Mouse (Mus musculus): ENCODE measurements around the gene Dnali1. TPM values are rescaled to one million over a fixed set of nuclear protein-coding genes. Genes with fewer than 3 reads are reported as not detected.

Dnali1 gene
- polyA plus RNA-seq, 1 experiment from 2014 or later, result not detected

DNA sequence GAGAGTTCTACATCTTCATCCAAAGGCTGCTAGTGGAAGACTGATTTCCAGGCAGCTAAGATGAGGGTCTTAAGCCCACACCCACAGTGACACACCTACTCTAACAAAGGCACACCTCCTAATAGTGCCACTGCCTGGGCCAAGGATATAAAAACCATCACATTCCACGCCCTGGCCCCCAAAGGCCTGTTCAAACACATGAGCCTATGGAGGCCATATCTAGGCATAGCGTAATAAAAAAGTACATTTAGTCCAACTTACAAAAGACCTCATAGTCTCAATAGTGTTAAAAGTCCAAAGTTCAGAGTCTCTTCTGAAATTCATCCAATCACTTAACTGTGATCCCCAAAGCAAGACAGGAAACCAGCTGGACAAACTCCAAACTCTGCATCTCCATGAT is 13.2 kb upstream of the Dnali1 start:
- ATAC-seq (ENCODE audit: low FRiP score, low read depth), result no peak
- no peak overlapping the region for H3K9ac ChIP-seq
- H3K4me3 ChIP-seq, result no peak overlapping the region
- no peak overlapping the region for H3K4me2 ChIP-seq (replicated peaks)
- 95% methylated on average over 2 of the region's 2 CpGs for WGBS
- H3K27ac ChIP-seq, result no peak overlapping the region
- H3K36me3 ChIP-seq, result peaks cover 47% of the 10 kb centered on the region
- no peaks in the 10 kb centered on the region for H3K4me1 ChIP-seq
- no peaks in the 10 kb centered on the region for H3K9me3 ChIP-seq
- H3K27me3 ChIP-seq, result no peaks in the 10 kb centered on the region

DNA sequence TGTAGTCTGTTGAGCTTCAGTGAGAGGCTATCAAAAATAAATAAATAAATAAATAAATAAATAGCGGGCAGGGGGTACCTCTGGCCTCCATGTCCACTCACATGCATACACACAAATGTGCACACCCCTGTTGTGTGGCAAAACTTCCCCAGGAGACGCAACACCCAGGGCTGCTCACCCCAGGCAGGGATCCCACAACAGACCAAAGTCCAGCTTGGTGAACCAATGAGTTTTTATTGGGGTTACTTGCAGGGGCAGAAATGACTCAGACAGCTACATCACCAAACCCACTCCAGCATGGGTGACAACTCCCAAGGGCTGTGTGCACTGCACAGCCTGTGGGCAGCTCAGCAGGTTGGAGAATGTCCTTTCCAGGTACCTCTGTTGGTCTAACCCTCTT is 12.2 kb upstream of the Dnali1 start:
- Histone ChIP-seq H3K9ac (no peak overlapping the region), H3K4me3 (no peak overlapping the region), H3K9me3 (no peaks in the 10 kb centered on the region), H3K4me2 (replicated peaks) (no peak overlapping the region), H3K4me1 (no peaks in the 10 kb centered on the region), H3K27ac (no peak overlapping the region), H3K27me3 (no peaks in the 10 kb centered on the region), H3K36me3 (peaks cover 57% of the 10 kb centered on the region)
- no peak for ATAC-seq (ENCODE audit: low FRiP score, low read depth)
- WGBS, result 83% methylated on average over 2 of the region's 2 CpGs

- Histone ChIP-seq H3K27ac (no peak within 1 kb of the TSS; the same call in 1 of the 2 replicates), H3K9ac (peak within 1 kb of the TSS; percentile 94), H3K36me3 (peaks cover 36% of the 10 kb centered on the region), H3K9me3 (no peaks in the 10 kb centered on the region), H3K4me2 (replicated peaks) (peak within 1 kb of the TSS; percentile 87), H3K4me3 (peak within 1 kb of the TSS; percentile 92), H3K27me3 (peaks cover 15% of the 10 kb centered on the region), H3K4me1 (peaks cover 12% of the 10 kb centered on the region)
- peak; percentile 91 for ATAC-seq (ENCODE audit: low FRiP score, low read depth)
- under 1% methylated on average over 78 of the region's 78 CpGs for WGBS
Observed at GRCm38 (mm10) chr4:125066490-125067370, 1.2 kb upstream of the Dnali1 start, which contains the start of gene Snip1. Gene Snip1, plus strand, starts transcription at chr4:125066672.

- Histone ChIP-seq H3K27ac (no peak overlapping the region), H3K4me2 (replicated peaks) (no peak overlapping the region), H3K9me3 (no peaks in the 10 kb centered on the region), H3K4me3 (no peak overlapping the region), H3K27me3 (peaks cover 15% of the 10 kb centered on the region), H3K4me1 (peaks cover 12% of the 10 kb centered on the region), H3K9ac (no peak overlapping the region), H3K36me3 (peaks cover 7% of the 10 kb centered on the region)
- 74% methylated on average over 8 of the region's 8 CpGs for WGBS
- no peak for ATAC-seq (ENCODE audit: low FRiP score, low read depth)
Observed at GRCm38 (mm10) chr4:125063829-125064228, 1.7 kb downstream of the Dnali1 start.

DNA sequence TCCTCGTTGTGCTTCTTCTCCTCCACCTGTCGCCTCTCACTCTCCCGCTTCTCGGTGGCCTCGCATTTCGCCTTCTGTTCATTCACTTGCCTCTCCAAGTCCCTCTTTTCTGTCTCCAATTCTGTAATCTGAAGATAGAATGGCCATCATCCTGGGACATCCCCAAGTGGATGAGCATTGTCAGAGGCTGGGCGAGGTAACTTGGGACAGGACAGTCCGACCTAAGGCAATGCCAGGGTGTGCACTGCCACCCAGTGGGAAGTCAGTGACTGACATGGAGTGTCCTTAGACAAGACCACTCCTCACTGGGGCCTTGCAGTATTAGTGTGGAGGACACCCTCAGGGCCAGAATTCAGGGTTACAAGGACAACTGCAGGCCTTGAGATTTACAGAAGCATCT is 6.5 kb downstream of the Dnali1 start:
- Histone ChIP-seq H3K4me3 (no peak overlapping the region), H3K36me3 (peaks cover 24% of the 10 kb centered on the region), H3K9ac (no peak overlapping the region), H3K9me3 (no peaks in the 10 kb centered on the region), H3K4me1 (peaks cover 24% of the 10 kb centered on the region), H3K27me3 (peaks cover 7% of the 10 kb centered on the region), H3K4me2 (replicated peaks) (peak overlapping the region; percentile 45), H3K27ac (no peak overlapping the region)
- ATAC-seq (ENCODE audit: low FRiP score, low read depth), result peak; percentile 68; the same call in 1 of the 2 replicates
- WGBS, result 4% methylated on average over 8 of the region's 8 CpGs

DNA sequence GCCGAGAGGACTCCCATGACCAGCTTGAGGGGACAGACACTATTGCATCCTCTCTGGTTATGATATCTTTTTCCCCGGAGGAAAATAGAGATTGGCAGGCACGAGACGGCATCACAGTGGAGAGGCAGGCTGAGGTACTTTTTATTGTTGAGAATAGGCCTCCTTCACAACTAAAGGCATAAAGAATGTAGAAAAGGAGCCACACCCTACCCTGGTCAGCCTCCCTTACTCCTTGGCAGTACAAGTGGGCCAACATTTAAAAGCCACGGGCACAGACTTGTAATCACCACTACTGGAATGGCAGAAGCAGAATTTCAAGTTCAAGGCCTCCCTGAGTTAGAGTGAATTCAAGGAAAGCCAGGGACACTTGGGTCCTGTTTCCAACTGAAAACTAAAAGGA is 7.5 kb downstream of the Dnali1 start:
- 0 out of 2 replicates have a peak overlapping the region, but pooled peaks have one; percentile 15 for H3K9ac ChIP-seq
- H3K27me3 ChIP-seq, result no peaks in the 10 kb centered on the region
- peaks cover 24% of the 10 kb centered on the region for H3K4me1 ChIP-seq
- H3K4me2 ChIP-seq (replicated peaks), result no peak overlapping the region
- no peak overlapping the region for H3K4me3 ChIP-seq
- H3K27ac ChIP-seq, result no peak overlapping the region
- H3K36me3 ChIP-seq, result peaks cover 34% of the 10 kb centered on the region
- ATAC-seq (ENCODE audit: low FRiP score, low read depth), result no peak
- H3K9me3 ChIP-seq, result no peaks in the 10 kb centered on the region
- WGBS, result 50% methylated on average over 5 of the region's 5 CpGs

DNA sequence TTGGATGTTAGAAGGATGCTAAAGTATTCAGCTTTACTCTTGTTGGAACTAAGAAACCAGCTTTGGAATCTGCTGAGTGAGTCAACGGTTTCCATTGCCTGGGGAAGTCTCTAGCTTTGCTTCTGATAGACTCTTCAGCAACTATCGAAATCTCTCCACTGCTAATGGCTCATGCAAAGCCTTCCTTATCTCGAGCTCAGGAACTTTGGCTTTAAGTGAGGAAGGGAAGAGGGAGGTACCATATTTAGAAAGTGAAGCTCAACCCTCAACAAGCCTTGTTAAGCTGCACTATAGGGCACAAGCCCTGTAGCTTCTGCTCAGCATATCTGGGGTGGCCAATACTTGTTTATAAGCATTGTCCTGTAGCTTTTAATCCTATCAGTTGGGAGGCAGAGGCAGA is 8.2 kb downstream of the Dnali1 start:
- H3K4me1 ChIP-seq, result peaks cover 24% of the 10 kb centered on the region
- no peaks in the 10 kb centered on the region for H3K9me3 ChIP-seq
- H3K4me3 ChIP-seq, result no peak overlapping the region
- H3K9ac ChIP-seq, result no peak overlapping the region
- ATAC-seq (ENCODE audit: low FRiP score, low read depth), result no peak
- no peak overlapping the region for H3K4me2 ChIP-seq (replicated peaks)
- 35% methylated on average over 3 of the region's 3 CpGs for WGBS
- peaks cover 40% of the 10 kb centered on the region for H3K36me3 ChIP-seq
- no peak overlapping the region; the same call in 1 of the 2 replicates for H3K27ac ChIP-seq
- H3K27me3 ChIP-seq, result no peaks in the 10 kb centered on the region

DNA sequence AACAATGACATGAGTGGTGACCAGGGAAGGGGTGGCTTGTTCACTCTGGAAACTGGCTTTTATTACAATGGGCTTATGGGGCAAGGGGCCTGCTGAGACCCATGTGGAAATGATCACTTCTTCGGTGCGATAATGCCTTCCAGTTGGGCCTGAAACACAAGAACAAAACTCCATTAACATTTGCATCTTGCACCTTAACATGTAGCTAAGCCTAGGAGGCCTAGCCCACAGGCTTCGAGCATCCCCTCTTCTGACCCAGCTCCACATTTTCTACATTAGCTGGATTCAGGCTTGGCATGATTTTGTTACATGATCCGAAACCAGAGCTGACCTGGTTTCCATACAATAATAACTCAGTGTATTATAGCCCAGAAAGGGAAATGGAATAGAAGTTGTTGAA is 9.0 kb downstream of the Dnali1 start:
- no peak overlapping the region; the same call in 1 of the 2 replicates for H3K27ac ChIP-seq
- H3K4me1 ChIP-seq, result peaks cover 24% of the 10 kb centered on the region
- no peaks in the 10 kb centered on the region for H3K9me3 ChIP-seq
- H3K36me3 ChIP-seq, result peaks cover 48% of the 10 kb centered on the region
- no peak overlapping the region for H3K4me3 ChIP-seq
- no peak for ATAC-seq (ENCODE audit: low FRiP score, low read depth)
- H3K4me2 ChIP-seq (replicated peaks), result no peak overlapping the region
- WGBS, result 21% methylated on average over 4 of the region's 4 CpGs
- no peak overlapping the region; the same call in 1 of the 2 replicates for H3K9ac ChIP-seq
- no peaks in the 10 kb centered on the region for H3K27me3 ChIP-seq

GRCm38 (mm10) chr4:125055385-125055784 is 10.1 kb downstream of the Dnali1 start:
- Histone ChIP-seq H3K4me2 (replicated peaks) (no peak overlapping the region), H3K27ac (no peak overlapping the region), H3K4me3 (no peak overlapping the region), H3K9me3 (no peaks in the 10 kb centered on the region), H3K9ac (no peak overlapping the region), H3K27me3 (no peaks in the 10 kb centered on the region), H3K36me3 (peaks cover 58% of the 10 kb centered on the region), H3K4me1 (peaks cover 24% of the 10 kb centered on the region)
- no peak for ATAC-seq (ENCODE audit: low FRiP score, low read depth)
- 85% methylated on average over 9 of the region's 9 CpGs for WGBS

DNA sequence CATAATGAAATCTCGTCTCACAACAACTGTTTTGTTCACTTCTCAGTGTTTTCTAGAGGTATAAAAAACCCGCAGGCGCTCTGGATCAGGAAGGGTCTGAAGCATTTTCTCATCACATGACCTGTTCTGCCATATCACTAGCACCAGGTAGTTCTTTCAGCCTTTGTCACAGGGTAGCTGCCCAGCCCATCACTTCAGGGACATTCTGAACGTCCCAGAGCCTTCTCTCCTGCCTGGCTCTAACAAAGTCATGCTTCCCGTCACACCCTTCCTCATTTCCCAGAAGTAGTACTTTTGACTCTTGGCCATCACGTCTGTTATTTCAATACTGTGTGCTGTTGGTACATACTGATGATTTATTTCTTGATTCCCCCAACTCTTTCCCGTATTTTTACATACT is 21.0 kb downstream of the Dnali1 start:
- no peak overlapping the region for H3K9ac ChIP-seq
- H3K27me3 ChIP-seq, result no peaks in the 10 kb centered on the region
- H3K9me3 ChIP-seq, result no peaks in the 10 kb centered on the region
- no peak overlapping the region for H3K4me2 ChIP-seq (replicated peaks)
- H3K27ac ChIP-seq, result no peak overlapping the region
- no peak overlapping the region for H3K4me3 ChIP-seq
- WGBS, result 84% methylated on average over 7 of the region's 7 CpGs
- ATAC-seq (ENCODE audit: low FRiP score, low read depth), result no peak
- H3K4me1 ChIP-seq, result no peaks in the 10 kb centered on the region
- H3K36me3 ChIP-seq, result peaks cover 96% of the 10 kb centered on the region

DNA sequence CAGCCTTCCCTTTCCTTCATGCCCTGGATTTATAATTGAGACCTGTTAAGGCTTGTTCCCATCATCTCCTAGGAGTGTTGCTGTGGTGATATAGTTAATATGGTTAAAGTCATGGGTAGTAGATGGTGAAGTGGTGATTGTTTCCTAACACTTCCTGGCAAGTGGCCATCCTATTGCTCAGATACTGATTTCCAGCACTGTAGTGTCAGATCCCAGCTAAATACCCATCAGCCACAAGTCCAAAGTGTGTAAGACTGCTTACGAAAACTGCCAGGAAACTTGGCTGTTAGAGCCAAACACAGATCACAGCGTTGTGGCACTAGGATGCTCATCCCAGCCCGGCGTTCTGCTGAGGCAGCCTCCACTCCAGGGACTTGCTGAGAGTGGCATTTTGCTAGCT is 31.2 kb downstream of the Dnali1 start:
- no peaks in the 10 kb centered on the region for H3K9me3 ChIP-seq
- no peak overlapping the region for H3K4me2 ChIP-seq (replicated peaks)
- no peaks in the 10 kb centered on the region for H3K27me3 ChIP-seq
- no peak overlapping the region for H3K9ac ChIP-seq
- ATAC-seq (ENCODE audit: low FRiP score, low read depth), result no peak
- no peak overlapping the region for H3K4me3 ChIP-seq
- H3K36me3 ChIP-seq, result peaks cover 48% of the 10 kb centered on the region
- H3K4me1 ChIP-seq, result peaks cover 12% of the 10 kb centered on the region
- WGBS, result 91% methylated on average over 4 of the region's 4 CpGs
- no peak overlapping the region for H3K27ac ChIP-seq

GRCm38 (mm10) chr4:125029891-125030614 is 35.5 kb downstream of the Dnali1 start:
- no peaks in the 10 kb centered on the region for H3K9me3 ChIP-seq

More at GRCm38 (mm10) chr4:125029891-125030614, 35.5 kb downstream of the Dnali1 start:
- under 1% methylated on average over 50 of the region's 50 CpGs for WGBS
- Histone ChIP-seq H3K4me2 (replicated peaks) (peak overlapping the region; percentile 96), H3K36me3 (peaks cover 14% of the 10 kb centered on the region), H3K9ac (peak overlapping the region; percentile 93), H3K27ac (no peak overlapping the region), H3K4me3 (peak overlapping the region; percentile 98), H3K27me3 (peaks cover 30% of the 10 kb centered on the region), H3K4me1 (peaks cover 12% of the 10 kb centered on the region)
- ATAC-seq (ENCODE audit: low FRiP score, low read depth), result peak; percentile 97
